Mouse (Mus musculus): ENCODE results near the gene Zfp142.

GRCm38 (mm10) chr1:74632734-74633133 is 44.7 kb upstream of the Zfp142 start:
- TF ChIP-seq CTCF (IDR thresholded peaks at IDR 0.05; ENCODE audit: low read depth) (no peak), EP300 (IDR thresholded peaks at IDR 0.05; ENCODE audit: low read depth) (no peak)

Data from heart, postnatal 0 days (tissue).